Mouse (Mus musculus): ENCODE data around the gene Ttll10.

GRCm38 (mm10) chr4:156049779-156050178 lies 9.4 kb downstream of the Ttll10 start:
- TF ChIP-seq CTCF (IDR thresholded peaks at IDR 0.05; ENCODE audit: insufficient read depth, low read depth, low read length) (no peak), POLR2A (IDR thresholded peaks at IDR 0.05; ENCODE audit: insufficient read depth, low read depth, low read length) (no peak)

Measured in olfactory bulb, adult 2 months (tissue).